Mouse (Mus musculus): ENCODE results near the gene Zfp367.

Zfp367 gene

GRCm38 (mm10) chr13:64089130-64089529 lies 63.9 kb downstream of the Zfp367 start, which contains the start of gene Hsd17b3:
Gene Hsd17b3 (minus strand): TSS chr13:64089230.
- no peak for DNase-seq

- DNase-seq: no peak
Observed at GRCm38 (mm10) chr13:64088057-64088456, 64.9 kb downstream of the Zfp367 start.

- no peak for DNase-seq
Observed at GRCm38 (mm10) chr13:64086036-64086435, 67.0 kb downstream of the Zfp367 start.

- no peak for DNase-seq
Observed at GRCm38 (mm10) chr13:64083331-64083730, 69.7 kb downstream of the Zfp367 start.
